Mouse (Mus musculus) layer of hippocampus, postnatal 10 days (tissue): ENCODE data around the gene Nadsyn1. TPM values are rescaled to one million over a fixed set of nuclear protein-coding genes. Genes with fewer than 3 reads are reported as not detected.

Experiments
- DNase-seq, 2 experiments: peaks; one replicate each; pipeline ENCODE4 v3.0.0; 2021; ENCODE audit warnings: low spot score in 2 of 2
- long read RNA-seq: library from polyadenylated mRNA; stranded (forward); transcript quantifications from one replicate; pipeline ENCODE4 v2.0.0, GENCODE M21; 2023
- total RNA-seq, 2 experiments: library from RNA; stranded (reverse); gene quantifications; 2 replicates each; pipeline ENCODE4 v1.2.3; 2021

Gene Nadsyn1
- 1 to 10 TPM; 6.1 to 6.4 TPM for total RNA-seq
- long read RNA-seq, partial matches to known transcripts, result 1 of 7 reads
- long read RNA-seq, other reads (novel, unspliced or antisense), result 3 of 7 reads

GRCm38 (mm10) chr7:143822375-143823265 lies at the start of gene Nadsyn1, which contains the start of gene Dhcr7:
Gene Nadsyn1, minus strand, starts transcription at chr7:143822849.
Gene Dhcr7, plus strand, starts transcription at chr7:143823145.
- DNase-seq, result peak; percentile 98 to 99

GRCm38 (mm10) chr7:143868874-143869273 lies 46.2 kb upstream of the Nadsyn1 start:
- DNase-seq, result no peak

- no peak for DNase-seq
These were observed 43.9 kb upstream of the Nadsyn1 start, which contains the start of gene Gm498 for GRCm38 (mm10) chr7:143866538-143866937. Gene Gm498, plus strand, starts transcription at chr7:143866838.

GRCm38 (mm10) chr7:143848768-143849482 lies 26.3 kb upstream of the Nadsyn1 start:
- DNase-seq, result no peak

GRCm38 (mm10) chr7:143848127-143848767 lies 25.6 kb upstream of the Nadsyn1 start:
- DNase-seq, result no peak

GRCm38 (mm10) chr7:143841301-143841700 lies 18.7 kb upstream of the Nadsyn1 start:
- no peak for DNase-seq

GRCm38 (mm10) chr7:143840121-143840520 lies 17.5 kb upstream of the Nadsyn1 start:
- no peak for DNase-seq

- DNase-seq, result no peak
These were observed 15.2 kb upstream of the Nadsyn1 start for GRCm38 (mm10) chr7:143837705-143838358.

- DNase-seq, result no peak
These were observed 12.3 kb upstream of the Nadsyn1 start for GRCm38 (mm10) chr7:143834972-143835371.

GRCm38 (mm10) chr7:143834316-143834715 lies 11.7 kb upstream of the Nadsyn1 start:
- no peak for DNase-seq

GRCm38 (mm10) chr7:143833581-143834190 lies 11.0 kb upstream of the Nadsyn1 start:
- DNase-seq, result no peak

GRCm38 (mm10) chr7:143832611-143833010 lies 10.0 kb upstream of the Nadsyn1 start:
- DNase-seq, result no peak

GRCm38 (mm10) chr7:143832196-143832595 lies 9.5 kb upstream of the Nadsyn1 start:
- DNase-seq, result peak in 1 of 2 experiments; percentile 20

- DNase-seq, result no peak
These were observed 7.8 kb upstream of the Nadsyn1 start for GRCm38 (mm10) chr7:143830399-143830798.

- peak; percentile 93 to 95 for DNase-seq
These were observed 7.1 kb upstream of the Nadsyn1 start for GRCm38 (mm10) chr7:143829504-143830331.

GRCm38 (mm10) chr7:143826985-143827384 lies 4.3 kb upstream of the Nadsyn1 start:
- DNase-seq, result no peak

GRCm38 (mm10) chr7:143823266-143823605 lies 587 bp upstream of the Nadsyn1 start:
- DNase-seq, result no peak

GRCm38 (mm10) chr7:143821241-143821640 lies 1.4 kb downstream of the Nadsyn1 start:
- no peak for DNase-seq

GRCm38 (mm10) chr7:143819201-143819600 lies 3.4 kb downstream of the Nadsyn1 start:
- no peak for DNase-seq

GRCm38 (mm10) chr7:143808909-143809308 lies 13.7 kb downstream of the Nadsyn1 start:
- DNase-seq, result peak; percentile 39 to 46
